Mouse (Mus musculus): Measurements from ENCODE around the gene Rpl31.

Rpl31 gene

DNA sequence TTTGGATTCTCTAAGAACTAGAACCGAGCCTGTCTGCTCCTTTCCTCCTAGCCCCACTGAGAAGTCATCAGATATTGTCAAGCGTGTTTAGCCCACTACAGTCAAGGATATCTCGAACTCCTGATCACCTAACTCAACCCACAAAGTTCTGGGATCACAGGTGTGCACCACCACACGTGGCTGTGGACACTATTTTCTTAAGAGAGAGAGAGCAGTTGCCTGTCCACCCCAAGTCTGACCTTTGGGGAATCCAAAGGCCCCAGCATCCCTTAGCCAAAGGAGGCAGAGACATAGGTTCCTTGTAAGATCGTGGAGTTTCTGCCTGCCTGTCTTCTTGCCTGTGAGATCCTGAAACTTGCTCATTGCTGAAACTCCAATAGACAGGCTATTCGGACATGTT lies 597 bp upstream of the Rpl31 start:
- DNase-seq (ENCODE audit: low spot score in 2 of 2) = no peak

DNA sequence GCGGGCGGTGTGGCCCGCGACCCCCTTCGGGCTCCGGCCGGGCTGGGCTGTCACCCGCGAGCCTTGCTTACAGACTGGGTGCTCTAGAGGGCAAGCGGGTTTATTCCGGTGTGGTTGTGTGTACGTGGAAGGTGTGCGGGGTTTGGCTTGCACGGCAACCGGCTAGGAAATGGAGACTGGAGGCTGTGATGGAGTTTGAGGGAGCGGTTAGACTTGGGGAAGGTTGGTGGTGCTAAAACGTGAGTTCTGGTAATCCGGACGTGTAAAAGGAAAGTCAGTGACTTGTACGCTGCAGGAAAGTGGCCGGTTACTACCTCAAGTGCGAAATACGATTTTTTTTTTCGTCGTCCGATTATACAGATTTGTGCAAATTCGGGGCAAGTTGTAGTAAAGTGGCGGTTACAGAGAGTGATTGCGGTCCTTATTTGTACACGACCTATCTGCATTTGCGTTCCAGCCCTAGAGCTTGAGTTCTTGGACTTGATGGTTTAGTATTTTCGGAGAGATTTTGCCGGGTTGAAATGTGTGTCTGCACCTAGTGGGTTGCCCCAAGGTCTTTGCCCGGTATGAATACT lies 712 bp downstream of the Rpl31 start:
- no peak for DNase-seq (ENCODE audit: low spot score in 2 of 2)

DNA sequence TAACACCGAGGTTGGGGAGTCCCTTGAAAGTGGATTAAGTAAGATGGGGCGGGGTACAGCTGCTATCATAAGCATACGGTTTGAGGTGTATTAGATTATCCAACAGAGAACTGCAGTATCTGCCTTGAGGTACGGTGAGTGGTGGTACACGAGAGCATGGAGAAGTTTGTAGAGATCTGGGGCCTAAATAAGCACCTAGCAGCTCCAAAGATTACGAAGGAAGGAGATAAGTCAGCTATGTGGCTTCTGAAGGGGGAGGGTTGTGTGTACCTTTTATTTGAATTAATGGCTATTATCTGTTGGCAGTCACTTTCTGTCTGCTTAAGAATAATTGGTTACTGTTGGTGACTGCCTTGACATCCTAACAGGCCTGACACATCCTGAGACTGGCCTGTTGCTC lies 2.8 kb downstream of the Rpl31 start:
- DNase-seq (ENCODE audit: low spot score in 2 of 2) = no peak

DNA sequence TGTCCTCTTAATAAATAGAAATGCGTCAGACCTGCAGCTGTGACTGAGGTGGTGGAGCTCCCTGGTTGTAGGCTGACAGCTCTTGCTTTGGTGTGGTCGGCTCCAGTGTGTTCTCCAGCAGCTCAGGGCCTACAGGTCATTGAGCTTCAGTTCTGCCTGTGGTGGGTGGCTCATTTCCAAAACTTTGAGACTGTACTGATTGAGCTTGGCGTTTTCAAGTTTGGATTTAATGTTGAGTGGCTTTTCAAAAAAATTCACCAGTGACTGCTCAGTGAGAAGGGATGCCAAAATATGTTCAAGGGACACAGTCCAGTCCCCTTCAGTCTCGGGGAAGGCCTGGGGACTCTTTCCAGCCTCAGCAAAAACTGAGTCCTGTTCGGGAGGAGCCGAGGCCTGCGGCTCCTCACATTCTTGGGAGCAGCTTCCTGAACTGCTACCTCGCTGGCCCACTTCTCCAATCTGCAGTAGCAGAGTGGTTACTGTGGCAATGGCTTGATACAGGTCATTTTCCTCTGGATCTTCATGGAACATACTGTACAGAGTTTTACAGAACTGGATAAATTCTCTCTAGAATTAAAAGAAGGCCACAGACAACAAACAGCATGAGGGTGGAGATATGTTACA lies 4.7 kb downstream of the Rpl31 start:
- no peak for DNase-seq (ENCODE audit: low spot score in 2 of 2)

- no peak for DNase-seq (ENCODE audit: low spot score in 2 of 2)
These were observed 5.7 kb downstream of the Rpl31 start for GRCm38 (mm10) chr1:39373378-39373777.

DNA sequence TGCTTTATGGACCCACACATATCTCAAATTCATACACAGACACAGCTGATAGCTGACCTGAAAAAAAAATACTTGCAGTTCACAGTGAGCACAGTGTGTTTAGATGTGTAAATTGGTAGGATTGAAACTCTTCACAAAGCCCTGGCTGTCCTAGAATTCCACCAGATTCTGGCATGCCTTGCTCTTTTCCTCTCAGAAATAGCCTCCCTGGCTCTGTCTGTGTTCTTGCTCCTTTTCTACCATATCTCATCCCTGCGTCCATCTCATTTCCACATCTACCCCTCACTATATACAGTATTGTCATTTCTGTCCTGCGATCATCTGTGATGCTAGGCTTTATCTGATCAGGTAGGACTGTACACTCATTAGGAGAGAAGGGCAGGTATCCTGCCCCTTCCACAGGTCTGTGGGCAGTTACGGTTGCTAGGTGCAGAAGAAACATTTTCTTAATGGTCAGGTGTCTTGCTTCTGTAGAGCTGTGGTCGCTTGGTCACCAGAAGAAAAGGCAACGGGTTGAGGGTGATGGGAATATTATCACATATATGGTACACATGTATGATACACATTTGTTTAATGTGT lies 6.7 kb downstream of the Rpl31 start:
- no peak for DNase-seq (ENCODE audit: low spot score in 2 of 2)

- no peak for DNase-seq (ENCODE audit: low spot score in 2 of 2)
These were observed 8.5 kb downstream of the Rpl31 start for GRCm38 (mm10) chr1:39376121-39376520.

DNA sequence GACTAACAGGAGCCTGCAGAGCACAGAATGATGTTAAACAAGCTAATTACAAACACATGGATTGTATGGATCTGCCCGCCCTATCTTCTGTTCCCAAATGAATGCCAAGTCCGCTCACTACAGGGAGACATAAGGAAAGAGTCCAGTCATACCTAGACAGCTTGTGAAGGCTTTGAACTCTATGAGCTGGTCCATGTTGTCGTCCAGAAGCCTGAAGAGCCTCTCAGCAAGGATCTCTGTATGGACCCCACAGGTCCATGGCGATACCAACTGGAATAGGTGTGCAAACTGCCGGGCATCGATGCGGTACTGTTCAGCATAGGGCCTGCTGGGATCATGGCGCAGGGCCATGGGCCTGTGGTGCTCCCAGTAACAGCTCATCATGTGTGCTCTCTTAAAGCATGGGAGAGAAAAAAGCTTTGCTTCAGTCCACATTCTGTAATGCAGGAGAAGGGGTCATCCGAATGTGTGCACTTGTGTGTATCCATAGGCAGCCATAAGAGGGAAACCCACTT lies 9.1 kb downstream of the Rpl31 start:
- DNase-seq (ENCODE audit: low spot score in 2 of 2) = no peak

GRCm38 (mm10) chr1:39378540-39378939 lies 10.9 kb downstream of the Rpl31 start:
- no peak for DNase-seq (ENCODE audit: low spot score in 2 of 2)

GRCm38 (mm10) chr1:39379021-39379420 lies 11.4 kb downstream of the Rpl31 start:
- DNase-seq (ENCODE audit: low spot score in 2 of 2) = no peak

DNA sequence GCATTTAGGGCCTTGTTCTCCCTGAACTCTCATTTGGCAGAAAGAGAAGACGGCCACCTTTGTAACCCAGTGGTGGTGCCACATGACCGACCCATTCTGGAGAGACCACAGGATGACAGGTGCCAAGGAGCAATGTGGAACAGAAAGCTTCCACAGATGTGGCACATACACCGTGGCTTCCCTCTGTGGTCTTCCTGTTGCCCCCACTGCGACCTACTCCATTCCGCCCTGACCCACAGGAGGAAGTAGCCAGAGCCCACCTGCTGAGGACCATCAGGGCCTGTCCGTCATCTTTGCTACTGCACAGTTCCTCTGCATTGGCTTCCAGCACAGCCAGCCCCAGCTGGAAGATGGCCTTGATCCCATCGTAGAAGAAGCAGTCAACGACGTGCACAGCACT lies 13.4 kb downstream of the Rpl31 start:
- DNase-seq (ENCODE audit: low spot score in 2 of 2) = no peak

DNA sequence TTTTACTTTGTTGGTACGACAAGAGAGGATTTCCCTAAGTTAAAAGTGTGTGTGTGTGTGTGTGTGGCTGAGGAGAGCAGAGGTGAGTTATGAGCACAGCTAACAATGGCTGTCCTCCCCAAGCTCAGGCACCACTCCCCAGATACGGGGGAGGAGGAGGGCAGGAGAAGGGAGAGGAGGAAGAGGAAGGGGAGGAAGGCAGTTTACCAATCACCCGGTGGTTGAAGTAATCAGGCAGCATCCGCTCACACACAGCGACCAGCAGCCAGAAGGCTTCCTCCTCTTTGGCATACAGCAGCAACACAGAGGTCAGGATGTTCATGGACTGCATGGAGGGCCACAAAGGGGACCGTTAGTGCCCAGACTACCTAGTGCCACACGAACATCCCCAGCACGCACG lies 17.3 kb downstream of the Rpl31 start:
- no peak for DNase-seq (ENCODE audit: low spot score in 2 of 2)

- no peak for DNase-seq (ENCODE audit: low spot score in 2 of 2)
These were observed 18.8 kb downstream of the Rpl31 start for GRCm38 (mm10) chr1:39386456-39386855.

DNA sequence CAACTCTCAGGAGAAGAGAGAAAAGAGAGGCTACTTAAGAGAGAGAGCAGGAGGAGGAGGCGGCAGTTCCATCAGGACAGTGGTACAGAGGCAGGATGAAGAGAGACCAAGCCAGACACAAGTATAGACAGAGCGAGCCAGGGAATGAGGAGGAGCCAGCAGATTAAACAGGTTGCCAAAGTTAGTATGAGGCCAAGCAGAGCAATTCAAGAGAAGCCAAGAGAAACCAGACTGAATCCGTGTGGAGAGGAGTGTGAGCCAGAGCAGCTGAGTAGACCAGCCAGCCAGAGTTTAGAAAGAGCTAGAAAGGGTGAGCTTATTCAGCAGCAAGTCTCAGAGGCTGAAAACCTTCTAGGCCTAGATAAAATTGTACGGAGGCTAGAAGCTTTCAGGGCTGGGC lies 19.9 kb downstream of the Rpl31 start:
- no peak for DNase-seq (ENCODE audit: low spot score in 2 of 2)

- no peak for DNase-seq (ENCODE audit: low spot score in 2 of 2)
These were observed 20.5 kb downstream of the Rpl31 start for GRCm38 (mm10) chr1:39388163-39388562.

- no peak for DNase-seq (ENCODE audit: low spot score in 2 of 2)
These were observed 21.7 kb downstream of the Rpl31 start for GRCm38 (mm10) chr1:39389338-39389737.

- DNase-seq (ENCODE audit: low spot score in 2 of 2) = no peak
These were observed 24.0 kb downstream of the Rpl31 start for GRCm38 (mm10) chr1:39391652-39392051.

DNA sequence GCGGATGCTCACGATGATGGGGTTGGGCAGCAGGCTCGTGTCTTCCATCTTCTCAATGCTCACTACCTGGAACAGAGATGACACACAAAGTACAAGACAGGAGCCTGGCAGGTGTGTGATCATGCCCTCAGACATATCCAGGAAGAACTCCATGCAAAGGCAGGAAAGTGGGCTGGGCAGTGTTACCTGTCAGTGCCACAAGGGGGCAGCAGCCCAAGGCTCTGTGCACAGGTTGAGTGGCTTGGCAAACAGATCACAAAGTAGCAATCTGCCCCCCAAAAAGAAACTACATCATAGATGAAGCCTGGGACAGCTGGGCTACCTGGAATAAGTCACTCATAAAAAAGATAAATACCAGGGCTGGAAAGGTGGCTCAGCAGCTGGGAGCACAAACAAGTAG lies 24.5 kb downstream of the Rpl31 start:
- peak; percentile 72 to 86 for DNase-seq (ENCODE audit: low spot score in 2 of 2)

DNA sequence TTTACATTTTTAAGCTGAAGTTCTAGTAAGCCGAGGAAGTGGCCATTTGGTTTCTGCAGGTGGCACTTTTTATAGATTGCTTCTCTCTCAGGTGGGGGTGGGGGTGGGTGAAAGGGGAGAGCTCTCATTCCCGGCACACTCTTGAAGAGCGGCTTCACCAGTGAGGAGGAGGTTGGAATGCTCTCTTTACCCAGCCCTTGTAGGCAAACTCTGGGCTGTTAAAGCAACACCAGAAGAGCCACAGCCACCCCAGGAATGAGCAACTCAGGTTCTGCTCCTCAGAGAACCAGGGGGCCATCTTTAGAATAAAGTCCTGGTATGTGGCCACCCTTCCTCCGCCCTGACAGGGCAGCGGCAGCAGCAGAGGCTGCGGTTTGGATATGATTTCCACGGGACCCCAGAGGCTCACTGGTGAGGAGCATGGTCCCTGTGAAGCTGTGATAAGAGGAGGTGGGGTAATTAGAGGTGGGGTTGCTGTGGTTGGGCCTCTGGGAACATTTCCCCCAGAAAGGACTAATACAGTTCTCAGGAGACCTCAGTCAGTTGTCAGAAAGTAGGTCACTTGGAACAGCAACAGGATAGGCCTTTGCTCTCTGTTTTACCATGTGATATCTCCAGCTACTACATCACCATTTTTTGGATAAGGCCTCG lies 25.7 kb downstream of the Rpl31 start:
- DNase-seq (ENCODE audit: low spot score in 2 of 2) = no peak

GRCm38 (mm10) chr1:39394096-39394495 lies 26.5 kb downstream of the Rpl31 start:
- no peak for DNase-seq (ENCODE audit: low spot score in 2 of 2)

GRCm38 (mm10) chr1:39394650-39395049 lies 27.0 kb downstream of the Rpl31 start:
- no peak for DNase-seq (ENCODE audit: low spot score in 2 of 2)

- no peak for DNase-seq (ENCODE audit: low spot score in 2 of 2)
These were observed 28.7 kb downstream of the Rpl31 start for GRCm38 (mm10) chr1:39396347-39396746.

DNA sequence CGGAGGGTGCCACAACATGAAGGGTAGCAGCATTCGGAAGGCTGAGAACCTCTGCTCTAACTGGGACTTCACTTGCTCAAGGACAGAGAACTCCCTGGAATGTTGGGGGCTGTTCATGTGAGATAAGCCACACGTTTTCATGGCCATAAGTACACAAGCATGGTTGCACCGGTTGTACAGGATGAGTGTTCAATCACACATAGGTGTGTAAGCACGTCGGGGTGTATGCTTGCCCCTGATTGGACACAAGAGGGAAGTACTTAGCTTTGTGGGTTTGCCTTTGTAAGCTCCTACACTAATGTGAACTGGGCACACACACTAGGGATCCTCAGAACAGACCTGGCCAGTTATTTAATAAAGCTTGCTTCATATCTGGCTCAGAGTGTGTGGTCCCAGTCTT lies 30.6 kb downstream of the Rpl31 start:
- DNase-seq (ENCODE audit: low spot score in 2 of 2) = no peak

All from cerebellum, postnatal 4 days (tissue).